Mouse (Mus musculus): ENCODE data around the gene Rhoc.

Rhoc gene

GRCm38 (mm10) chr3:104813227-104813626, 25.1 kb downstream of the Rhoc start:
- in situ Hi-C loops (cut with MboI, MseI) = loop anchor here in 1 of 2 experiments (10.0 kb wide), 1 partner anchor 1718 kb away; no protein-coding TSS in a partner anchor

DNA sequence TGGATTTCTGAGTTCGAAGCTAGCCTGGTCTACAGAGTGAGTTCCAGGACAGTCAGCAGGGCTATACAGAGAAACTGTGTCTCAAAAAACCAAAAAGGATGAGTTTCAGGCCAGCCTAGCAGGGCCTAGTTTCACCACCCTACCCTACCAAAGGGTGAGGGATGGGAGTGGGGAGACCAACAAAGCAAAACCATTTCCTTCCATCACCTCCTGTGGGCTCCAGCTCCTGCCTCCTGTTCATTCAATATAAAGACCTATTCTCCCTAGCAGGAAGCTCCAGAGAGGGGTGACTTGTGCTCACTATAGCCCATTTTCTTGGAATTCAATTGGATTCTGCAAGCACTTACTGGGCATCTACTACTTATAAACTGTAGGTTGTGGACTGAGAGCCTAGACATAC, 26.6 kb downstream of the Rhoc start:
- in situ Hi-C loops (cut with MboI, MseI) = loop anchor here in 1 of 2 experiments (10.0 kb wide), 1 partner anchor 1720 kb away; no protein-coding TSS in a partner anchor

GRCm38 (mm10) chr3:104815346-104815745, 27.2 kb downstream of the Rhoc start:
- in situ Hi-C loops (cut with MboI, MseI) = loop anchor here in 1 of 2 experiments (10.0 kb wide), 1 partner anchor 1721 kb away; no protein-coding TSS in a partner anchor

GRCm38 (mm10) chr3:104816130-104816529, 28.0 kb downstream of the Rhoc start:
- in situ Hi-C loops (cut with MboI, MseI) = loop anchor here in 1 of 2 experiments (10.0 kb wide), 1 partner anchor 1721 kb away; no protein-coding TSS in a partner anchor

- in situ Hi-C loops (cut with MboI, MseI) = loop anchor here in 1 of 2 experiments (10.0 kb wide), 1 partner anchor 1723 kb away; no protein-coding TSS in a partner anchor
Observed at GRCm38 (mm10) chr3:104817481-104817990, 29.4 kb downstream of the Rhoc start.

- in situ Hi-C loops (cut with MboI, MseI) = loop anchor here in 1 of 2 experiments (10.0 kb wide), 1 partner anchor 1723 kb away; no protein-coding TSS in a partner anchor
Observed at GRCm38 (mm10) chr3:104817991-104818748, 30.0 kb downstream of the Rhoc start, which contains the start of gene Mov10. Mov10 (minus strand) TSS chr3:104818563.

GRCm38 (mm10) chr3:104818749-104819134, 30.6 kb downstream of the Rhoc start:
- in situ Hi-C loops (cut with MboI, MseI) = loop anchor here in 1 of 2 experiments (10.0 kb wide), 1 partner anchor 1724 kb away; no protein-coding TSS in a partner anchor

- in situ Hi-C loops (cut with MboI, MseI) = loop anchor here (5.0 kb wide), 1 partner anchor 637 kb away; no protein-coding TSS in a partner anchor
Observed at GRCm38 (mm10) chr3:104820426-104820825, 32.3 kb downstream of the Rhoc start.

DNA sequence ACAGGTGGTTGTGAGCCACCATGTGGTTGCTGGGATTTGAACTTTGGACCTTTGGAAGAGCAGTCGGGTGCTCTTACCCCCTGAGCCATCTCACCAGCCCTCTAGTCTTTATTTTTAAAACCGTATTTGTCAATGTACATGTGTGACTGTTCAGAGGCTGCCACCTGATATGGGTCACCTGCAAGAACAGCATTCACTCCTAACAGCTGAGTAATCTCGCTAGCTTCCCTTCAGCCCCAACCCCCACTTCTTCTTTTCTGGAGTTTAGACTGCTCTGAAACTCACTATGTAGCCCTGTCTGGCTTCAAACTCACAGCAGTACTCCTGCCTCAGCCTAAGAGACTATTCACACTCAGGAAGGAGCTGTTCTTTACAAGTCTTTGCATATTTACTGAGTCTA, 34.2 kb downstream of the Rhoc start:
- in situ Hi-C loops (cut with MboI, MseI) = loop anchor here (5.0 kb wide), 1 partner anchor 635 kb away; no protein-coding TSS in a partner anchor

- in situ Hi-C loops (cut with MboI, MseI) = no loop called here
Observed at GRCm38 (mm10) chr3:104835797-104836196, 47.6 kb downstream of the Rhoc start.

GRCm38 (mm10) chr3:104841049-104841448, 52.9 kb downstream of the Rhoc start:
- in situ Hi-C loops (cut with MboI, MseI) = no loop called here
